Mouse (Mus musculus): ENCODE results near the gene Kcna10. TPM values are rescaled to one million over a fixed set of nuclear protein-coding genes. Genes with fewer than 3 reads are reported as not detected.

The Kcna10 gene
- total RNA-seq, 2 experiments from 2014 or later, result not detected

GRCm38 (mm10) chr3:107201310-107202180 lies 18.7 kb downstream of the Kcna10 start:
- intact Hi-C loops (cut with DNase I), result no loop called here

DNA sequence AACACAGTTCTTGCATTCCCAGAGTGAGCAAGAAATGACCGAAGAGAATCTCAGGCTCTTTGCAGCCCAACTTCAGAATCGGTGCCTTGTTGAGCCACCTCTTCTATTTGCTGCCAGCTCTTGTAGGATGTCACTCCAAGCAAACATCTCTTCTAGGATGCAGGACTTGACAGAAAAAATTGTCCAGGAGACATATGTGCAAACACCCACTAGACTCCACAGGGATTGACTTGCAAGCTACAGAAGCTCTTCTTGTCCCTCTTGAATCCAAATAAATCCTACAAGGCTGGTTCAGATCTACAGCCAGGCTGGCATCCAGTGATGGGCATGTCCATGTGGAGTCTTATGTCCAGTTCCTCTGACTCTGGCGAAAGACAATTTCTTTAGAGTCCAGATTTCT lies 21.6 kb downstream of the Kcna10 start:
- intact Hi-C loops (cut with DNase I), result no loop called here
- no peak for DNase-seq

More at GRCm38 (mm10) chr3:107201310-107202180, 18.7 kb downstream of the Kcna10 start:
- DNase-seq, result no peak

DNA sequence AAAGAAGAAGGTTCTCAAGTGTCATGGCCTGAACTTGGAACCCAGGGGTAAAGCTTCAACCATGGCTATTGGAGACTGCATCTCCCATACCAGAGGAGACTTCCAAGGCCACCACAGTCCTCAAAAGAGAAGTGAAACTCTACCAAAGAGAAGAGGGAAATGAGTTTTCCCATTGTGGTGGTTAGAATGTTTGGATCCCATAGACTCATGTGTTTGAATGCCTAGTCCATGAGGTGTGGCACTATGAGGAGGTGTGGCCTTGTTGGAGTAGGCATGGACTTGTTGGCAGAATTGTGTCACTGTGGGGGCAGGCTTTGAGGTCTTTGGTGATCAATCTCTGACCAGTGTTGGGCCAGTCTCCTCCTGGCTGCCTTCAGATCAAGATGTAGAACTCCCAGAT lies 22.3 kb downstream of the Kcna10 start:
- no peak for DNase-seq
- intact Hi-C loops (cut with DNase I), result loop anchor here (5.0 kb wide), 1 partner anchor 152 kb away; no protein-coding TSS in a partner anchor

DNA sequence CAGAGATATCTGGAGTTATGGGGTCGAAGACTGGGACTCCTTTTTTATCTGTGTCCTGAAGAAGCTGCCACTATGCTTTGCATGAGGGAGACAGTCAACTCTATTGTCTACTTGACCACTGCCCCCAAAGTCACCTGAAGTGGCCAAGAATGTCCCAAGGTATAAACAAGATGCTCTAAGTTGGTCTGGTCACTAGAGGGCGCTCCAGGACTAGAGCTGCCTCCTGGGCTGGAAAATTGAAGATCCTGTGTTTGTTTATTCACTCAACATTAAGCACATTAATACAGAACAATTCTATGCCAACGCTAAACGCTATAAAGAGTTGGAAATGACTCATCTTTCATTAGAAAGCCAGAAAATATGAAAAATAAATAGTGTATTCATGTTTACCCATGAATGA lies 23.1 kb downstream of the Kcna10 start:
- peak; percentile 79 to 87 for DNase-seq
- intact Hi-C loops (cut with DNase I), result loop anchor here (1.0 to 5.0 kb wide), 4 partner anchors 27 to 257 kb away; no protein-coding TSS in a partner anchor

- DNase-seq, result no peak
- intact Hi-C loops (cut with DNase I), result loop anchor here (1.0 to 5.0 kb wide), 4 partner anchors 26 to 256 kb away; no protein-coding TSS in a partner anchor
Measured at GRCm38 (mm10) chr3:107206490-107207150, 23.8 kb downstream of the Kcna10 start.

DNA sequence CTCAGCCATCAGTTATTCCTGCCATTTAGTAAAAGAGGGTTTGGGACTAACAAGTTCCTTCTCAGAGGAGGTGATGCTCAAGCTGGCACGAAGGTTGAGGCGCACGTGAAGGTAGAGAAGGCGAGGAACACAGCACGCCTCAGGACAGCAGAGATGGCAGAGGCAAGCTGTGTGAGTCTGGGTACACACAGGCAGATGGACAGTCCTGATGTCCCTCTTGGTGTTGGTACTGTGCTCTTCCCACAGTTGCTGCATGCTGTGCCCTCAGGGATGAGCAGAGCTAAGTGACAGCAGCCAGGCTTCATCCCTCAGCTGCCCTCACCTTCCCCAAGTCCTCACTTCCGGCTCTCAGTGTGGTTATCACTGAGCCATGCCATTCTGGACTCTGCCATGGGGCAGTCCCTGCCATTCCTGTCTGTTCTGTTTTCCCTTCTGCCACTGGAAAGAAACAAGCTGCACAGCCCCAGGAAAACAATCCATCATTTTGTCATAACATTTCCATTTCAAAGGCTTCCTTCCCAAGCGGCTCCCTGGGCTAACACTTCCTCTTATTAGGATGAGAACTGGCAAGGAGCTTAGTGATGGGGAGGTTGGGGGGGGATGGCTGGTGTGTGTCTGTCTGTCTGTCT lies 24.9 kb downstream of the Kcna10 start:
- DNase-seq, result no peak
- intact Hi-C loops (cut with DNase I), result loop anchor here (2.0 to 5.0 kb wide), 3 partner anchors 25 to 255 kb away; no protein-coding TSS in a partner anchor

DNA sequence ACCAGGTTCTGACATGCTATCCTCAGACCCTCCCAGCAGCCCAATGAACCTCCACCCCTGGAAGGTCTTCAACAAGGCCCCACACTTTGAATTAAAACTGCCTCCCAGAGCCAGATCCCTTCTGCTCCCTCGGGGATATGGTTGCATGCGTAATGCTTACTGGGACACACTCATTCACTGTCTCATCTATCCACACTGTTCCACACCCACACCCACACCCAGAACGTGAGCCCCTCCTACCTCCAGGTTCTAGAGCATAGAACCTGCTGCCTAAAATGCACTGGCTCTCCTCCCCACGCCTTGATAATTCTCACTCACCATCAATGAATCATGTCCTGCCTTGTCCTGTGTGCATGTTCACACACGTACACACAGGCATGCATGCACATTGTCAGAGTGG lies 31.8 kb downstream of the Kcna10 start:
- intact Hi-C loops (cut with DNase I), result no loop called here
- no peak for DNase-seq

GRCm38 (mm10) chr3:107216400-107217100 lies 33.7 kb downstream of the Kcna10 start:
- intact Hi-C loops (cut with DNase I), result no loop called here
- no peak for DNase-seq

DNA sequence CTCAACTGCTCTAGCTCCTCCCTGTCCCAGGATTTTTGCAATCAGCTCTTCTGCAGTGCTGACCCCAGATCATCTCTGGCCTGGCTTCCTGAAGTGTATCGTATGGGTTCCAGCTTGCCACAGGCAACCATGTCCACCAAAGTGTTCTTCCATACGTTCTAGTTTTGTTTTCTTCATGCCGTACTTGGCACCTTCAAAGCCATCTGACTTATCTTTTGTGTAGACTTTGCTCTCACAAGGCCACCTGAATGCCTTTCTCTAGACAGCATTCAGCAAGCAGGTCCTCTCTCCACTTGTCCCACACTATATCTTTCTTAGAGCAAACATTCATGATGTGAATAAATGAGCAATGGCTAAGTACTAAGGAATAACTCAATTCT lies 34.2 kb downstream of the Kcna10 start:
- no peak for DNase-seq
- intact Hi-C loops (cut with DNase I), result no loop called here

DNA sequence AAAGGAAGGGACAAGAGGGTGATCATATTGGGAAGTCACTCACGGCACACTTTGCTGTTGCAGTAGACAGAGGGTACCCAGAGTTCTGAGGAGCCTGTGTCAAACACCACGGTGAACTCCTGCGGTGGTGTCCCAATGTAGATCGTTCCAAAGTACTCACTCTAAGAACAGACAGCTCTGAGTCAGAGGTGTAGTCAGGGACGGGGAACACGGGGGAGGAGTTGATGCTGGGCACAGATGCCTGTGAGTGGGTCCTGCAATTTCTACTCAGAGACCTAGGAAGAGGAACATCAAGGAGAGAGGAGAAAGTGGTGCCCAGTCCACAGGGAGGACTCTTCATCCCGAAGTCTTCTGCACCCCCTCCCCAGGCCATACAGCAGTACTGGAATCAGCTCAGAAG lies 35.7 kb downstream of the Kcna10 start:
- intact Hi-C loops (cut with DNase I), result no loop called here
- DNase-seq, result no peak

- intact Hi-C loops (cut with DNase I), result no loop called here
- no peak for DNase-seq
Measured at GRCm38 (mm10) chr3:107221608-107222007, 38.8 kb downstream of the Kcna10 start, which contains the start of gene Cym. Cym (minus strand) TSS chr3:107221732.

- intact Hi-C loops (cut with DNase I), result no loop called here
- no peak for DNase-seq
Measured at GRCm38 (mm10) chr3:107223230-107223629, 40.4 kb downstream of the Kcna10 start.

GRCm38 (mm10) chr3:107225820-107226219 lies 43.0 kb downstream of the Kcna10 start:
- intact Hi-C loops (cut with DNase I), result no loop called here
- no peak for DNase-seq

- DNase-seq, result no peak
- intact Hi-C loops (cut with DNase I), result no loop called here
Measured at GRCm38 (mm10) chr3:107229221-107229620, 46.4 kb downstream of the Kcna10 start.

DNA sequence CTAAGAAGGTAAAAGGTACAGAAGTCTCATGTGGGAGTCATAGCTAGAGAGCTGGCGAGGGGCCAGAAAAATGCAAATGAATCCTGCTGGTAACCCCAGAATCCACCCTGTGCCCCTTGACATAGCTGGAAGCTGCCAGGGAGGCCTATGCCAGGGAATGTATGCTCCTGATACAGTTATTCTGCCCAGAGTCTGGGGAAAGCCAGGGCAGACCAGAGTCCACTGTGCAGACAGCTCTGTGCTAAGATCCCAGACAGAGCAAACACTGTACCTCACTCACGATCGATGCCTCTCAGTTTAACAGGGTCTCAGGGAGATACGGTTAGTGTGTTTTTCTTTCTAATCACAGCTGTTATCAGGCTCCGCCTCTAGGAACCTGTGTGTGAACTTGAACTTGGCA lies 47.0 kb downstream of the Kcna10 start:
- intact Hi-C loops (cut with DNase I), result loop anchor here (5.0 kb wide), 1 partner anchor 127 kb away; no protein-coding TSS in a partner anchor
- DNase-seq, result peak in 1 of 2 experiments; percentile 21

- intact Hi-C loops (cut with DNase I), result loop anchor here (5.0 kb wide), 1 partner anchor 127 kb away; no protein-coding TSS in a partner anchor
- DNase-seq, result no peak
Measured at GRCm38 (mm10) chr3:107230527-107230926, 47.7 kb downstream of the Kcna10 start, which contains the start of gene A630076J17Rik. A630076J17Rik (plus strand) TSS chr3:107230614.

DNA sequence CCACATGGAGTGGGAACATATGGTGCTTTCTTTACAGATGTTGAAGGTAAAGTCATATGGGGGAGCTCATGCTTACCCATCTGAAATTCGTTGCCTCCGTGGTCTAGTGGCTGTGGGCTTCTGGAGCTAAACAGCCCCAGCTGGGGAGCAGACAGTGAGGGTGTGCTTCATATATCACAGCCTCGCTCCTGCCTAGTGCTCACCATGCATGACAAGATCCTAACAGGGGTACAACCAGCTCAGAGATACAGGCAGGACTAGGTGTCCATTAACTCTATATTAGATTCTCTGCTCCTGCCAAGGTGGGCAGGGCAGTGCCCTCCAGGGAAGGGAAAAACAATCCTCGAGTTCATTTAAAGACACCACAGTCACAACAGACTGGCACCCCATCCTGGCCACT lies 48.3 kb downstream of the Kcna10 start:
- intact Hi-C loops (cut with DNase I), result loop anchor here (5.0 kb wide), 1 partner anchor 126 kb away; no protein-coding TSS in a partner anchor
- DNase-seq, result no peak

DNA sequence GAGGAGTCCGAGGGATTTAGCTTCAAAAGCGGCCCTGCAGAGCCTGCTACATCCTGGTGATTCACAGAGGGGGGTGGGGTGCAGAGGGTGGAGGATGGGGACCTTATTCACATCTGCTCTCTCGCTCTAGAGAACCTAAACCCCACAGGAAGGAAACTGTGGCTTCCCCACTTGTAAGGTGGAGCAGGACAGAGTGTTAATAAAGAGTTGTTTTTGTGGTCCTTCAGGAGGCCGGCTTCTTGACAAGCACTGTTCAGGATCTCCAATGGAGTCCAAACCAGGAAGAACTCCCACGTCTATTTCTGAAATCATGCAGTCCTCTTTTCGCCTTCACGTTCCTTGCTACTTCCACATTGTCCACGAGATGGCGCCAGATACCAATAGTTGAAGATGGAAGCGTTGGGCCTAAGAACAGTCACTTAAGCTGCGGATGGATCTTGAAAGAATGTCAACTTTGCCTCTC lies 50.5 kb downstream of the Kcna10 start:
- intact Hi-C loops (cut with DNase I), result loop anchor here (1.0 to 5.0 kb wide), 4 partner anchors 27 to 233 kb away; no protein-coding TSS in a partner anchor
- DNase-seq, result peak; percentile 86 to 92

GRCm38 (mm10) chr3:107233945-107234344 lies 51.1 kb downstream of the Kcna10 start:
- intact Hi-C loops (cut with DNase I), result loop anchor here (1.0 to 5.0 kb wide), 4 partner anchors 27 to 233 kb away; no protein-coding TSS in a partner anchor
- DNase-seq, result no peak

DNA sequence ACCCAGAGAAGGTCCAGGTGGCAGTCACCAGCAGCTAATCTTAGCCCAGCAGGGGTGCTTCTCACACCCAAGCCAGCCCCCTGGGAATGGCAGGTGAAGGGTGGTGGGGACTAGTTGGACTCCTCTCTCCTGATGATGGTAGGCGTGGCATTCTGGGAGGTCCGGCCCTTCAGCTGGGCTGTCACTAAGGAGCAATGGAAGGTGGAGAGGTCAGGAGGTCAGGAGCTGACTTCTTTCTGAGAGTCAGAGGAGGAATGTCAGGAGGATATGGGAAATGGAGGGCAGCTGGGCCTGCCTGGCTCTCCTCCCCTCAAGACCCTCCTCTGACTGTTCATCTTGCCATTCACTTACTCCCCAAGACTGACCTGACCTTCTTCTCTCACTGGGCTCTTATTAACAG lies 55.2 kb downstream of the Kcna10 start:
- DNase-seq, result no peak
- intact Hi-C loops (cut with DNase I), result loop anchor here (5.0 kb wide), 1 partner anchor 94 kb away; the partner anchor contains the start of gene Rbm15

Measured in heart, postnatal 14 days (tissue).